Mouse (Mus musculus) C2C12 (cell line): ENCODE measurements around the gene Rps28.

ENCODE experiments used
- CTCF ChIP-seq: IDR thresholded peaks from one replicate; pipeline ENCODE4 v1.5.1; 2011; ENCODE audit not compliant: control insufficient read depth, insufficient read depth, insufficient read length
- FOSL1 ChIP-seq: IDR thresholded peaks from one replicate; pipeline ENCODE4 v1.8.0; 2011; ENCODE audit warnings: mild to moderate bottlenecking, low read length; ENCODE audit not compliant: poor library complexity, insufficient read depth, severe bottlenecking
- MAX ChIP-seq: IDR thresholded peaks from one replicate; pipeline ENCODE4 v1.6.1; 2011; ENCODE audit warnings: mild to moderate bottlenecking, control low read depth
- MYOG ChIP-seq: IDR thresholded peaks from one replicate; pipeline ENCODE4 v1.6.1; 2011; ENCODE audit not compliant: control insufficient read depth, insufficient read length; ENCODE audit errors: extremely low read depth

DNA sequence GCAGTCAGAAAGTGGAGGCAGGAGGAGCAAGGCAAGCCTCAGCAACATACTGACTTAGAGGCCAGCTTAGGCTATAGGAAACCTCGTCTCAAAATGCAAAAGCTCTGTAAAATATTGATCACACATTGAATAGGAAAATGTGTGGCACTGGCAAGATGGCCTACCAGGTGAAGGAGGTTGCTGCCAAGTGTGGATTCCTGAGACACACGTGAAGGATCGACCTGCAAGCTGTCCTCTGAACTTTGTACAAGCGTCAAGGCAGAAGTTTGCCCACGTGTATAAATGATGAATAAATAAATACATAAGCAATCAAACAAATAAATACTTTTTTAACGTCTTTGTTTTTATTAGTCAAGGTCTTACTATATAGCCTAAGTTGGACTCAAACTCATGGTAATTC, 50.9 kb downstream of the Rps28 start:
- TF ChIP-seq MYOG (no peak), CTCF (no peak), FOSL1 (no peak), MAX (no peak)
